Mouse (Mus musculus) inflammation-experienced regulatory T-cells, adult 16 weeks (primary cell): ENCODE data around the gene Emc7. TPM values are rescaled to one million over a fixed set of nuclear protein-coding genes. Genes with fewer than 3 reads are reported as not detected.

Source experiments
- polyA plus RNA-seq: library from polyadenylated mRNA; unstranded; fragments of 100-300 nt; shearing (Covaris generic); gene quantifications from one replicate; pipeline ENCODE4 v1.2.1, GENCODE M21; 2017

Gene Emc7
- polyA plus RNA-seq = 21.1 TPM

DNA sequence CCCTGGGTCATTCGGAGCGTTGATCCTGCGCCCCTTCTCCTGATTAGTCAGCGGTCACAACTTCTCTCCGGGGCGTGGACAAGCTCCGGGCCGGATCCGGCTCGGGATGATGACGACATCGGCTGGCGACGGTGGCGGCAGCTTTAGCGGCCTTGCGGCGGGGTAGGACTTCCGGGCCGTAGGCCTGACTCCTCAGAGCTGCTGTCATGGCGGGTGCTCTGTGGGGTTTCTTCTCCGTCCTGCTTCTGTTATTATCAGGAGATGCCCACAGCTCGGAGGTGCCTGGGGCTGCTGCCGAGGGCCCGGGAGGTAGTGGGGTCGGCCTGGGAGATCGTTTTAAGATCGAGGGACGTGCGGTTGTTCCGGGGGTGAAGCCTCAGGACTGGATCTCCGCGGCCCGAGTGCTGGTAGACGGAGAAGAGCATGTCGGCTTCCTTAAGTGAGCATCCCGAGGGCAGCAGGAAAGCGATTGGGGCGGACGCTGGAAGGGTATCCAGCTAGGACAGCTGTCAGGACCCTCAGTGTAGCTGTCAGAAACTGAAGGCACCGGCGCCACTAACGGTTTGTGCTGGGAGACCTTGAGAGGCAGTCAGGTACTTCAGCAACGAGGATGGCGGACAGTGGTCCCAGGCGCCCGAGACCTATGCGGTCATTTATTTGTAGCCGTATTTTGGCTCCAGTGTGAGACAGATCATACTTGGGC, at the start of gene Emc7:
Gene Emc7 (plus strand): TSS at position 136 of the 703 bp plus-strand sequence.

DNA sequence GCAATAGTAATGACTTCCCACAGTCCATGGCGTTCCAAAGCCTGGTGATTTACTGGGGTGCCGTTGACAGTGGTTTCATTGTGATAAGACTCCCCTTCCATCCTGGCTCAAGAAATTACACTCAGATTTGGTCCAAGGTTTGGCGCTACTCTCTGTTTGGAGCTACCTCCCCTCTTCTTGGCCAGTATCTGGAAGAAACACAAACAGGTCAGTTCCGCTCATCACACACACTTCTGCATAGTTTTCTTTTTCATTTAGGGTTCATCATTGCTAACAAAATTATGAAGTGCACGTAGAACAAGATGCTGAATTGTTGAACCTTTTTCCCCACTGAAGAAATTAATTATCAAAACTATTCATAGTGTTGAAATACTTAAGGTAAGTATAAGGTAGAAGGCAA, 25.9 kb downstream of the Emc7 start, which contains the start of gene Chrm5:
Gene Chrm5 (minus strand): TSS at position 101 of the 400 bp plus-strand sequence.

GRCm38 (mm10) chr2:112492856-112493538, 38.2 kb downstream of the Emc7 start, which contains the start of gene Aven:
Gene Aven, plus strand, starts transcription at chr2:112492964.

Other genes starting within 250 kb of the Emc7 start
- gene Lpcat4, start 215.5 kb upstream of the Emc7 start, polyA plus RNA-seq = 88.3 TPM
- not detected for gene Nutm1, start 195.7 kb upstream of the Emc7 start, polyA plus RNA-seq
- 157 TPM for gene Nop10, start 193.1 kb upstream of the Emc7 start, polyA plus RNA-seq
- 109 TPM for gene Slc12a6, start 189.2 kb upstream of the Emc7 start, polyA plus RNA-seq
- gene Gm21985, start 188.7 kb upstream of the Emc7 start, polyA plus RNA-seq = not detected
- gene Emc4, start 87.0 kb upstream of the Emc7 start, polyA plus RNA-seq = 98.7 TPM
- gene Katnbl1, start 75.8 kb upstream of the Emc7 start, polyA plus RNA-seq = 24.6 TPM
- gene Chrm5, start 25.8 kb downstream of the Emc7 start, polyA plus RNA-seq = not detected
- 17.2 TPM for gene Aven, start 38.0 kb downstream of the Emc7 start, polyA plus RNA-seq